Mouse (Mus musculus) heart, postnatal 25 days (tissue): Measurements from ENCODE around the gene Pias3. TPM values are rescaled to one million over a fixed set of nuclear protein-coding genes. Genes with fewer than 3 reads are reported as not detected.
"Not testable (repeated sequence)": the region's sequence is repeated elsewhere in the genome, so short reads cannot be mapped to it uniquely, and the experiment has no call there.

ENCODE experiments used
- DNase-seq: peaks from one replicate; pipeline ENCODE4 v3.0.0; 2022; ENCODE audit warnings: low spot score
- intact Hi-C: fragments of 180-260 bp; cut with DNase I; formaldehyde crosslinking; loops from one replicate; pipeline ENCODE4 v1.15.1; 2025
- total RNA-seq, 2 experiments: library from RNA; stranded (reverse); gene quantifications; 2 replicates each; pipeline ENCODE4 v1.2.3; 2021

The Pias3 gene
- total RNA-seq, 2 experiments from 2014 or later = 14.0 to 17.5 TPM

- intact Hi-C loops = no loop called here
- DNase-seq = no peak
Observed at GRCm38 (mm10) chr3:96683496-96683895, 12.7 kb upstream of the Pias3 start.

DNA sequence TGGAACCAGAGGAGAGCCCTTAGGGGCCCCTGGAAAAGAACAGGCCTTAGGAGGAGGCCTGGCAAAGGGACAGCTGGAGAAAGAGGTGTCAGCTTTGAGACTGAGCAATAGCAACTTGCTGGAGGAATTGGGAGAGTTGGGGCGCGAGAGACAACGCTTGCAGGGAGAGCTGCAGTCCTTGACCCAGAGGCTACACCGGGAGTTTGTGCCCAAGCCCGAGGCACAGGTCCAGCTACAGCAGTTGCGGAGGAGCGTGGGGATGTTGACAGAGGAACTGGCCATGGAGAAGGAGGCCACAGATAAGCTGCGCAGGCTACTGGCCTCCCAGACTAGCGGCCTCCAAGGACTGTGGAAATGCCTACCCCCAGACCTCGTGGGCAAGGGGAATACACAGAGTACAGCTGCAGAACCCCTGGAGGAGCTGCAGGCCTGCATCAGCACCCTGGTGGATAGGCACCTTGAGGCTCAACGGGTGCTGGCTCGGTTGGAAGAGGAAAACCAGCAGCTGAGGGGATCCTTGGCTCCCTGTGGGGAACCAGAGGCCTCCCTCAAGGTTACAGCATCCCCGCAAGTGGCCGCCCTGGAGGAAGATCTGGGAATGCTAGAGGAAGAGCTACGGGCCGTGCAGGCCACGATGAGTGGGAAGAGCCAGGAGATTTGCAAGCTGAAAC lies 11.9 kb upstream of the Pias3 start:
- intact Hi-C loops = no loop called here
- DNase-seq = no peak

DNA sequence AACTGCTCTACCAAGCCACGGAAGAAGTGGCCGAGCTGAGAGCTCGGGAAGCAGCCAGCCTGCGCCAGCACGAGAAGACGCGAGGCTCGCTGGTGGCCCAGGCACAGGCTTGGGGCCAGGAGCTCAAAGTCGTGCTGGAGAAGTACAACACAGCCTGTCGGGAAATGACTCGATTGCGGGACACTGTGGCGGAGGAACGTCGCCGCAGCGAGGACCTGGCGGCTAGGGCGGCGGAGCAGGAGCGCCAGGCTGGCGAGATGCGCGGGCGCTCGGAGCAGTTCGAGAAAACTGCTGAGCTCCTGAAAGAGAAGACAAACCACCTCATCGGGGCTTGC lies 11.4 kb upstream of the Pias3 start:
- no peak for DNase-seq
- intact Hi-C loops = no loop called here

DNA sequence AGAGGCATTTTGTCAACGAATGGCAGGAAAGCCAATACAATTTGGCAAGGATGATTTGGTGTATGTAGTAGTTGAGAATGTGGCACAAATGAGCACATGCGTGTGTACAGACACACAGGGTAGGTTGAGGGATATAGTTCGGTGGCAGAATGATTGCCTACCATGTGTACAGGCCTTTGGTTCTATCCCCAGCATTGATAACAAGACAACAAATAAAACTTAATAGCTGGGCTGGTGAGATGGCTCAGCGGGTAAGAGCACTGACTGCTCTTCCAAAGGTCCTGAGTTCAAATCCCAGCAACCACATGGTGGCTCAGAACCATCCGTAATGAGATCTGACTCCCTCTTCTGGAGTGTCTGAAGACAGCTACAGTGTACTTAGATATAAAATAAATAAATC lies 10.1 kb upstream of the Pias3 start:
- intact Hi-C loops, DNase-seq: not testable (repeated sequence)

- no peak for DNase-seq
- intact Hi-C loops = no loop called here
Observed at GRCm38 (mm10) chr3:96688854-96689253, 7.3 kb upstream of the Pias3 start.

DNA sequence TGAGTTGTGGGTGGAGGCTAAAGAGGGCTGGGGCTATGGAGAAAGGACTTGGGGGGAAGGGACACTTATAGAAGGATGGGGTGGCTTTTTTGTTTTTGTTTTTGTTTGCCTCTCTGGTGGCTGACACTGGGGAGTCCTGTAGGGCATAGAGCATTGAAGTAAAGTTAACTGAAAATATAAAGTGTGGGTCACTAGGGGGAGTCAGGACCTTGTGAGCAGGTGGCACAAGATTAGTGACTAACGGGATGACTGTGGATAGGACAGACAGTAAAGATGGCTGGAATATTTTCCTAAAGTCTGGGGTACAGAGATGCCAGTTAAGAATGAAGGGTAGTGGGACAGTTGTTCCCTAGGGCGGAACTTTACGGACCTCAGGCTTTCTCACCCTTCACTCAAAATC lies 5.9 kb upstream of the Pias3 start:
- intact Hi-C loops = no loop called here
- DNase-seq = no peak

DNA sequence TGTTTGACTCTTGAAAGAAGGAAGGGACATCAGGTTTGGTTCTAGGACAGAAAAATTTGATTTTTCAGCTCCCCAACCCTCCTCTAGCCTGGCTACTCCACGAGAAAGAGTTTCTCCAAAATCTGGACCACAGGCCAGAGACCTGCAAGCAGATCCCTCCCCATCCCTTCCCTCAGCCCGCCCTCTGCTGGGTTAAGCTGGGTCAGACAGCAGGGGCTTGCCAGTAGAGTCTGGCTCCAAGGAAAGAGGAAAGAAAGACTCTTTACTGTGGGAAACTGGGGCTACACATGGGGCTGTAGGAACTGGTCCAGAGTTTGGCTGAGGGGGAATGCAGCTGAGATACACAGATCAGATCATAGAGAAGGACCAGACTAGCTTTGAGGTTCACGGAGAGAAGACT lies 3.7 kb upstream of the Pias3 start:
- intact Hi-C loops = loop anchor here (2.0 kb wide), 1 partner anchor 22 kb away; the partner anchor contains the start of gene Ankrd35
- DNase-seq = no peak

DNA sequence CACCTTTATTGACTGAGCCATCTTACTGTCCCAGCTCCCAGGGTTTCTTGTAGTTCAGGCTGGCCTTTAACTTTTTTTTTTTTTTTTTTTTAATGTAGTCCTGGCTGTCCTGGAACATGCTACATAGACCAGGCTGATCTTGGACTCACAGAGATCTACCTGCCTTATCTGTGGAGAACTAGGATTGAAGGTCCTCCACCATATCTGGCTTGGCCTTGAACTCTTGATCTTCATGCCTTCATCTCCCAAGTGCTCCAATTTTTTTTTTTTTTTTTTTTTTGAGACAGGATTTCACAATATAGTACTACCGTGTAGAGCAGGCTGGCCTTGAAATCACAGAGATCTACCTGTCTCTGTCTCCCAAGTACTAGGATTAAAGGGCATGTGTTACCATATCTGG lies 2.6 kb upstream of the Pias3 start:
- DNase-seq = no peak
- intact Hi-C loops = loop anchor here (2.0 kb wide), 1 partner anchor 23 kb away; the partner anchor contains the start of gene Ankrd35

DNA sequence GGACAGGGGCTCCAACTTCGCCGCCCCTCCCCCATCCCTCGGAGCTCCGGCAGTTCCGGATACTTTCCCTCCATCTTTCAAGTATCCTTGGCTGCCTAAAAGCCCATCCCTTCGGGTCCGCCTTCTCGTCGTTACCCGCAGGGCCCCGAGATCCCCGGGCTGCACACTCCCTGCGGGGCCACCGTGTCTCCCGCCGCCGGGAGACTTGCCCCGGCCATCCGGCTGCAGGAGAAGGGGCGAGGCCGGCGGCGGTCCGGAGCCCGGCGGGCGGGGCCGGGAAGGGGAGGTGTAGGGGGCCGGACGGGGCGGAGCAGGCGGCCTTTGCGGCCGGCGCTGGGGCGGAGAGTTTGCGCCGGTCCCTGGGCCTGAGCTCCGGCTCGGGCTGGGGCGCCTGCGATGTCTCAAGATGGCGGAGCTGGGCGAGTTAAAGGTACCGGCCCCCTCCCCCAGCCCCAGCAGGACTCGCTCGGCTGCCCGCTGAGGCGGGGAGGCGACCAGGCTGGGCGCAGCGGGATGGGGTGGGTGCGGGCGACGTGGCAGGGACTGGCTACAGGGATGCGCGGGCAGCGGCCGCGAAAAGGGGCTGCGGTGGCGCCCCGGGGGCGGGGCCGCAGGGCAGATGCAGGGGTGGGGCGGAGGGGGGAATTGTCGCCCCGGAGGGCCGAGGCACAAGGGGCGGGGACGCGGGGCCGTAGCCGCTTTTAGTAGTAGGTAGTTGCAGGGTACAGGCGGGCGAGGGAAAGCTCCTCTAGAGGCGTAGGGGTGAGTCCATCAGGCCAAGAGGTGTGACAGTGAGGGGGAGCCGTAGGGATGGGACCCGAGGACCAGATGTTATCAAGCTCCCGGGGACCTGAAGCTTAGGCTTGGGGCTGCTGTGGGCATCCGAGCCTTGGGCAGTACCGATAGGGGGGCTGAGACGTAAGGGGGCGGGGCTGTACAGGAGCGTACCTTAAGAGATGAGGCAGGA lies 865 bp downstream of the Pias3 start:
- intact Hi-C loops = loop anchor here (2.0 kb wide), 1 partner anchor 30 kb away; the partner anchor contains the start of genes Polr3c and Rnf115

DNA sequence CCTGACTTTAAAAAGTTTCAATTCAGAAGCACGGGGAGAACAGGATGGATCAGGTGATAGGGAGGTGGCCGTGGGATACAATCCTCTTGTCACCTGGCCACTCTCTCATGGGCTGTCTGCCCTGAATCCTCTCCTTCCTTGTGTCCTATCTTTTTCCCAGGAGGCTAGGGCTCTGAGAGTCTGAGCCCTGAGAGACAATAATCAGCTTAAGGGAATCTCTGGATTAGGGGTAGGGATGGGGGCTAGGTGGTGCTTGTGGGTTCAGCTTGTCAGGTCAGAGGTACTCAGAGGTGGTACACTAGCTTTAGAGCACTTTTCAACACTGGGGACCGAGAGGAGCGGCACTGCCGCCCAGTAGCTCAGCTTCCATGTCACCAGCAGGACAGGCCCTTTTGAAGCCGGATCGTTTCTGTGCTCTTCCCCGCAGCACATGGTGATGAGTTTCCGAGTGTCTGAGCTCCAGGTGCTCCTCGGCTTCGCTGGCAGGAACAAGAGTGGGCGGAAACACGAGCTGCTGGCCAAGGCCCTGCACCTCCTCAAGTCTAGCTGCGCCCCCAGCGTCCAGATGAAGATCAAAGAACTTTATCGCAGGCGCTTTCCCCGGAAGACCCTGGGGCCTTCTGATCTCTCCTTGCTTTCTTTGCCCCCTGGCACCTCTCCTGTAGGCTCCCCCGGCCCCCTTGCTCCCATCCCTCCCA lies 3.0 kb downstream of the Pias3 start:
- no peak for DNase-seq
- intact Hi-C loops = no loop called here

More for the DNA sequence above, 865 bp downstream of the Pias3 start:
- DNase-seq = peak; percentile 89

GRCm38 (mm10) chr3:96700376-96700775 lies 4.2 kb downstream of the Pias3 start:
- intact Hi-C loops = no loop called here
- DNase-seq = no peak

- intact Hi-C loops = no loop called here
- no peak for DNase-seq
Observed at GRCm38 (mm10) chr3:96701003-96701402, 4.8 kb downstream of the Pias3 start.

GRCm38 (mm10) chr3:96704778-96705177 lies 8.6 kb downstream of the Pias3 start:
- DNase-seq = no peak
- intact Hi-C loops = loop anchor here (5.0 kb wide), 2 partner anchors 37 to 62 kb away; no protein-coding TSS in a partner anchor

- no peak for DNase-seq
- intact Hi-C loops = loop anchor here (5.0 kb wide), 2 partner anchors 39 to 64 kb away; no protein-coding TSS in a partner anchor
Observed at GRCm38 (mm10) chr3:96706217-96706616, 10.0 kb downstream of the Pias3 start.

GRCm38 (mm10) chr3:96706984-96707383 lies 10.8 kb downstream of the Pias3 start:
- DNase-seq = no peak
- intact Hi-C loops = loop anchor here (5.0 kb wide), 2 partner anchors 40 to 65 kb away; no protein-coding TSS in a partner anchor

DNA sequence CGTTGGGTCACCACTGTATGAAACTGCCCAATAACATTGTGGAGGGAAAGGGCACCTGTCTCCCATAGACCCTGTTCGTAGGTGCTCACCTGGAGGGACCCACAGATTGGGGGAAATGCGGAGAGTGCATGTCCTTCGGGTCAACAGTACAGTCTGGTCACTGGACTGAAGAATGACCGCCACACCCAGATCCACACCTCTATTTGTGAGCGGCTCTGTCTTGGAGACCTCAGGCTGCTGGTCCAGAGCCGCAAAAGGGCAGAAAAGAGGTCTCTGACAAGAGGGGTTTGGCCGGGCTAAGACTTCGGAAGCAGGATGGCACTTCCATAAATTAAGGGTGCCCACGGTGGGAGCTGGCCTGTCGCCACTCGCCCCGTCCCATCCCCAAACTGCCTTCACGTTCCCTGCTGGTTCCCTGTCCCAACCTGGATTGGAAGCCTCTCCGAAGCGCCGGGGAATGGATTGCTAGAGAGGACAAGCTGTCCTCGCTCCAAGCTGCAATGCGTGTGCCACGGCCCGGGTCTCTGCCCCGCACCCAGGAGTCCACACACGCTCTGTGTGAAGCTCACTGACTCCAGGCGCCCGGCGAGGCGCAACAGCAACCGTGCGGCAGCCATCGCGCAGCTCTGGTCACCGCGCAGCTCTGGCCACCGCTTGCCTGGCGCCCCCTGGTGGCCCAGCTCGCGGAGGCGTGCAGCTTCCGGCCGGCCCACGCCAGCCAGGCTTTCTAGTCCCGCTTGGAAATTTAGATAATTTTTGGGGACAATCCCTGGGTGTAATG lies 11.9 kb downstream of the Pias3 start, which contains the start of gene Nudt17:
TSS of gene Nudt17 (minus strand) at position 660 of the 781 bp plus-strand sequence.
- peak; percentile 63 for DNase-seq
- intact Hi-C loops = loop anchor here (2.0 to 5.0 kb wide), 3 partner anchors 41 to 161 kb away; no protein-coding TSS in a partner anchor

GRCm38 (mm10) chr3:96708684-96709064 lies 12.5 kb downstream of the Pias3 start:
- no peak for DNase-seq
- intact Hi-C loops = loop anchor here (2.0 to 5.0 kb wide), 3 partner anchors 41 to 162 kb away; no protein-coding TSS in a partner anchor

- no peak for DNase-seq
- intact Hi-C loops = no loop called here
Observed at GRCm38 (mm10) chr3:96714286-96714685, 18.1 kb downstream of the Pias3 start.

DNA sequence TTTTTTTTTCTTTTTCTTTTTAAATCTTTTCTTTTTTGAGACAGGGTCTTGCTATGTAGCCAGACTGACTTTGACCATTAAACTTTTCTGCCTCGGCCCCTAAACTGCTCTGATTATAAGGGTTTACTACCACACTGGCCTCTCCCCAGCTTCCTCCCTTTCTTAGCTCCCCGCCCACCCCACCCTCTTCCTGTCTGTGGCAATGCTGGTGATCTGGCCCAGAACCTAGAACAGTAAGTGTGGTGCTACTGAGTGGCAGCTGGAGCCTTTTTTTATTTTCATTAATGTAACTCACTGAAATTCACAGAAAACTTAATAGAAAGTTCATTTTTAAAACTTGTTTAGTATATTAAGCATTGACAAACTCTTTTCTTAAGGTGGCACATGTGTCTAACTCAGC lies 19.7 kb downstream of the Pias3 start:
- no peak for DNase-seq
- intact Hi-C loops = no loop called here
